Mouse (Mus musculus): ENCODE results near the gene Plek2. TPM values are rescaled to one million over a fixed set of nuclear protein-coding genes. Genes with fewer than 3 reads are reported as not detected.

Gene Plek2
- polyA plus RNA-seq, 1 experiment, result 0.67 TPM

DNA sequence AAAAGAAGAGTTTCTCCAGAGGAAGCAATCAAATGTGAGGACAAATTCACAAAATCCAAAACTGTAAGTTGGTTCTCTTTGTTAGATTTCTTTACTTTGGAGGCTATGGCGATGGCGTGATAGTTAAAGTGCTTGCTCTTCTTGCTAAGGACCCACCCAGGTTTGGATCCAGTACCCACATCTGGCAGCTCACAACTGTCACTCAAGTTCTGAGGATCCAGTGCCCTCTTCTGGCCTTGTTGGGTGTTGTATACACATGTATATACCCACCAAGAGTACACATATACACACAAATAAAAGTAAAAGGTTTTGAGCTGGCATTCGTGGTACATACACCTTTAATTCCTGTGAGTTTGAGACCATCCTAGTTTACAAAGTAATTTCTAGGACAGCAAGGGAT is 32.2 kb downstream of the Plek2 start:
- TF ChIP-seq FLI1 (IDR thresholded peaks at IDR 0.05; ENCODE audit: low read length) (no peak), GATA1 (IDR thresholded peaks at IDR 0.05; ENCODE audit: borderline replicate concordance, low read length) (no peak)
- H3K9me3 ChIP-seq, result no peaks in the 10 kb centered on the region
- peaks cover 92% of the 10 kb centered on the region for H3K36me3 ChIP-seq (replicated peaks; ENCODE audit: low read length)
- H3K4me1 ChIP-seq, result peaks cover 9% of the 10 kb centered on the region
- H3K4me3 ChIP-seq (replicated peaks), result no peak overlapping the region
- no peaks in the 10 kb centered on the region for H3K27me3 ChIP-seq (replicated peaks)

DNA sequence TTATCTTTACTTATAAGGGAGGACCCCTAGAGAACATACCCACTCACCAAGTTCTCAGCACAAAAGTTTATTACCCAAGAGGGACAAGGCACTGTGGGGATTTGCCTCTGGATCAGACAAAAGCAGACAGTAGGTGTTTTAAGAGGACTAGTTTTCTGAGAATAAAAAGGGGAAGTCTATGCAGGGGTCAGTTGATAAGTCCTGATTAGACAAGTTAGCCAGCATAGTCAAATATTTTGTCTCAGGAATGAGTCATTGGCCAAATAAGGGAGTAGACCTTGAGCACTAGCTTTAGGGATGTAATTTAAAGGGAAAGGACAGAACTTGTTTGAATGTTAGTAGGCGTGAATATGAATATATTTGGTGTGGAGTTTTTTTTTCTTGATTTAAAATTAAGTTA is 38.6 kb downstream of the Plek2 start:
- H3K4me3 ChIP-seq (replicated peaks), result no peak overlapping the region
- H3K9me3 ChIP-seq, result no peaks in the 10 kb centered on the region
- TF ChIP-seq FLI1 (IDR thresholded peaks at IDR 0.05; ENCODE audit: low read length) (no peak), GATA1 (IDR thresholded peaks at IDR 0.05; ENCODE audit: borderline replicate concordance, low read length) (no peak)
- H3K4me1 ChIP-seq, result peaks cover 43% of the 10 kb centered on the region
- no peaks in the 10 kb centered on the region for H3K27me3 ChIP-seq (replicated peaks)
- peaks cover 72% of the 10 kb centered on the region for H3K36me3 ChIP-seq (replicated peaks; ENCODE audit: low read length)

DNA sequence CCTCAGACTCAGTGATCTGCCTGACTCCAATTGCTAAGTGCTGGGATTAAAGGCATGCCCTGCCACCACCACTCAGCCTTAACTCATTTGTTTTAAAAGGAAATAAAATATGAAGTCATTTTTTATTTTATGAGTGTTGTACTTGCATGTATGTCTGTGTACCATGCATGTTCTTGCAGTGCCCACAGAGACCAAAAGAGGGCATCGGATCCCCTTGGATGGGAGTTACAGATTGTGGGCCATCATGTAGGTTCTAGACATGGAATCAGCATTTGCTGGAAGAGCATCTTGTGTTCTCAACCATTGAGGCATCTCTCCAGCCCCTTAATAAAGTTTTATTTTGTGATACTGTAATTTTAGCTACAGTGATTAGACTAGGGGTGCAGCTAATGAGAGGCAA is 41.3 kb downstream of the Plek2 start:
- Histone ChIP-seq H3K27me3 (replicated peaks) (no peaks in the 10 kb centered on the region), H3K9me3 (no peaks in the 10 kb centered on the region), H3K4me3 (replicated peaks) (no peak overlapping the region), H3K36me3 (replicated peaks; ENCODE audit: low read length) (peaks cover 49% of the 10 kb centered on the region), H3K4me1 (peaks cover 38% of the 10 kb centered on the region)
- TF ChIP-seq FLI1 (IDR thresholded peaks at IDR 0.05; ENCODE audit: low read length), result no peak
- TF ChIP-seq GATA1 (IDR thresholded peaks at IDR 0.05; ENCODE audit: borderline replicate concordance, low read length), result no peak

DNA sequence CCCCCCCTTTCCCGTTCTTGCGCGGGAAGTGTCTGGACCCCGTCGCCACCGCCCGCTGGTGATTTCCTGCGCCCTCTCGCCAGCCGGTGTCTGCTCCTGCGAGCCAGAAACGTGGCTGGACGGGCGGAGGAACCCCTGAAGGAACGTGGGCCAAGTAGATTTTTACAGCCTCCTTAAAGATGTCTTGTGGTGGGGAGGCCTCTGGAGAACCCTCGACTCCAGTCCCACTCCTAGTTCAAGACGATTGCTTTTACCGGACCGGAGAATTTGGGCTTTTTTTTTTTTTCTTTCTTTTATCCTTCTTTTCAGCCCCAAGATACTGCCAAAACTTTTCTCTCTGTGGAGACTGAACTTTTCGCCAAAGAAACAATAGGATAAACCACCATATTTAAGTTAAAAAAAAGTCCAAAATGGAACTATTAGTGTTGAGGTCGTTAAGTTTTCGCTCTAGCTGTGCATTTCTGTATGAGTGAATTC is 44.5 kb downstream of the Plek2 start:
- Histone ChIP-seq H3K9me3 (no peaks in the 10 kb centered on the region), H3K36me3 (replicated peaks; ENCODE audit: low read length) (peaks cover 26% of the 10 kb centered on the region), H3K4me3 (replicated peaks) (peak overlapping the region; percentile 97), H3K4me1 (peaks cover 47% of the 10 kb centered on the region), H3K27me3 (replicated peaks) (no peaks in the 10 kb centered on the region)
- TF ChIP-seq GATA1 (IDR thresholded peaks at IDR 0.05; ENCODE audit: borderline replicate concordance, low read length) (no peak), FLI1 (IDR thresholded peaks at IDR 0.05; ENCODE audit: low read length) (no peak)

DNA sequence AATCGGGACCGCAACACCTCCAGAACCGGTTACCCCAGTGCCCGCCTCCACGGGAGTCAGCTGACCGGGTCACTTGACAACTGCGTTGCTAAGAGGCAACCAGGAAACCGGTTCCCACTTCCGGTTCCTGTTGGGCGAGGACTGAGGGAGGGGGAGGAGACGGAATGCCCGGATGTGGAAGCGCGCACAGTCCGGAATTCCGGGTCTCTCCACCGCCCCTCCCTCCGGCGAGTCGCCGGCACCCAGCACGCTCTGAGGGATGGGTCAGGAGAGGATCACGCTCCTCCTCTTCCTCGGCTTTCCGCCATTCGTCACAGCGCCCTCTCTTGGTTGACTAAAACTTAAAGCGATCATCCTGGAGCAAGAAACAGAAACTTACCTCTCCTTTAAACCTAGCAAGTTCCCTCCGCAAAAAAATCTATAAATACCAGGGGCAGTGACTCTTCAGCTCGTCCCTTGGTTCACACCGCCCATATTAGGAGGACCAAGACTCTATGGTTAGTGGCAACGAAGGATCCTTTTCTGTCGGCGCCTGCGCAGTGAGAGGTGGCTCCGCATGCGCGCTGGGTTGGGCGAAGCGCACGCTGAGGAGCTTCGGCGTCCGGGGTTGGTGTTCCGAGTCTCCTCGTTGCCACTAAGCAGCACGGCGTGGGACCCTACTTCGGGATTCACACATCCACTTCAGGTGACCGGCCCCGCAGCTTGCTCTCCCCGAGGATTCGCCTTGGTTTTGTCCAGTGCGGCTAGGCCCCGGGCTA is 45.1 kb downstream of the Plek2 start, which contains the start of the genes Atp6v1d and Eif2s1:
Gene Atp6v1d (minus strand): TSS at position 143 of the 758 bp plus-strand sequence.
Gene Eif2s1 (plus strand): TSS at position 324 of the 758 bp plus-strand sequence.
- H3K4me1 ChIP-seq, result peaks cover 45% of the 10 kb centered on the region
- H3K9me3 ChIP-seq, result no peaks in the 10 kb centered on the region
- H3K27me3 ChIP-seq (replicated peaks), result no peaks in the 10 kb centered on the region
- peaks cover 25% of the 10 kb centered on the region for H3K36me3 ChIP-seq (replicated peaks; ENCODE audit: low read length)
- peak within 1 kb of the TSS; percentile 97 for H3K4me3 ChIP-seq (replicated peaks)
- peak; percentile 98 for TF ChIP-seq FLI1 (IDR thresholded peaks at IDR 0.05; ENCODE audit: low read length)
- TF ChIP-seq GATA1 (IDR thresholded peaks at IDR 0.05; ENCODE audit: borderline replicate concordance, low read length), result no peak

DNA sequence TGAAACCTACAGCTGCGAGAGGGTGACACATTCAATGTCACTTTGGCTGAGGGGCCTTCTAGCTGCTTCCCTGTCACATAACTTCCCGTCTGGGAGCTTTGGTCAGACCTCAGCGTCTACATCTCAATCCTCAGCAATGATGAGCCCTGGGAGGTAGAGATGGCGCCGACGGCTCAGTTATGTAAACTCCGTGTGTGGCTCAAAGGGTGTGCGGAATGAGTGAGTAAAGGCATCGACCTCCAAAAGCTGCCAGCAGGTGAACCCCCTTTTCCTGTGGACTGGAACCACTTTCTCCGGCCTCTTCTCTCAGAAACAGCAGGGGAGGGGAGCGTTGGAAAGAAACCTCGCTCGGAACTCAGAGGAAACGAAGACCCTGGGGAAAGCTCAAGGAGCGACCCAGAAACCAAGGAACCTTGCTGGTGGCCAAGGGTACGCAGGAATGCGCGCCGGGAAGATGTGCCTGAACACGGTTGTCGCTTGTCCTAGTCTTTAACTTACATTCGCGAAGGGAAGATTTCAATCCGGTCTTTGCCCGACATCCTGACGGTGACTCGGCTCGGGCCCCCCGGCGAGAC is 45.8 kb downstream of the Plek2 start:
- H3K36me3 ChIP-seq (replicated peaks; ENCODE audit: low read length), result peaks cover 25% of the 10 kb centered on the region
- no peaks in the 10 kb centered on the region for H3K27me3 ChIP-seq (replicated peaks)
- H3K4me3 ChIP-seq (replicated peaks), result peak overlapping the region; percentile 97
- H3K9me3 ChIP-seq, result no peaks in the 10 kb centered on the region
- peaks cover 45% of the 10 kb centered on the region for H3K4me1 ChIP-seq
- TF ChIP-seq GATA1 (IDR thresholded peaks at IDR 0.05; ENCODE audit: borderline replicate concordance, low read length) (no peak), FLI1 (IDR thresholded peaks at IDR 0.05; ENCODE audit: low read length) (no peak)

DNA sequence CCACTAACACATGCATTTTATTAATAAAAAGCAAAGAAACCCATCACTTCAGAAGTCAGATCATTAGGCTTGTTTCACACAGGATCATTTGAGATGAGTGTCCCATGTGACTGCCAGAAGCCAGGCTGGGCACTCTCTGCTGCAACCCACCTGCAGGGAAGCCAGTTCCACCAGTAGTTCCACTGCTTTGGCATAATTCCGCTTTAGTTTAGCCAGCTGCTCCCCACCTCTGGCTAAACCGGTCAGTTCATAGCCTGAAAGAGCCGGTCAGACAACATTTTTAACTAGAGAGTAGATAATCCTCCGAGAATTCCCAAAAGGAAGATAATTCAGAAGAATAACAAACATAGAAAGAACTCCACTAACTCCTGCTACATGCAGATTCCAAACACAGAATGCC is 58.5 kb downstream of the Plek2 start:
- no peaks in the 10 kb centered on the region for H3K9me3 ChIP-seq
- TF ChIP-seq FLI1 (IDR thresholded peaks at IDR 0.05; ENCODE audit: low read length) (no peak), GATA1 (IDR thresholded peaks at IDR 0.05; ENCODE audit: borderline replicate concordance, low read length) (no peak)
- H3K4me1 ChIP-seq, result peaks cover 5% of the 10 kb centered on the region; the same call in 1 of the 2 replicates
- no peaks in the 10 kb centered on the region for H3K27me3 ChIP-seq (replicated peaks)
- peaks cover 70% of the 10 kb centered on the region for H3K36me3 ChIP-seq (replicated peaks; ENCODE audit: low read length)
- no peak overlapping the region for H3K4me3 ChIP-seq (replicated peaks)

DNA sequence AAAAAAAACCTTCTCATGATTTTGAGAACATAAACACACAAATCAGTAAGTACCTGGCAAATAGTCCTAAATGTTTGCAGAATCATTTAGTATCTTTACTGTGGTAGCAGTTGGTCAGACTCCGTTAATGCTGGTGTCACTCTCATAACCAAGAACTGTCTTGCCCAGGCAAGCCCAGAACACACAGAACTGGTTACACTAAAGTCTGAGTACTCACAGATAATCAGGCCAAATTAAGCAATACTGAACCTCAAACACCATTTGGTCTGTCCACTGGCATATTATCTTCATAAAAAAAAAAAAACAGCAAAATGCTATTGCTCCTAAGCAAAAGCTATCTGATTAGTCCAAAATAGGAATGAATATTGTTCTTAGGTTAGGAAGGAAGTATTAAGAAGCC is 64.3 kb downstream of the Plek2 start:
- no peaks in the 10 kb centered on the region for H3K9me3 ChIP-seq
- H3K36me3 ChIP-seq (replicated peaks; ENCODE audit: low read length), result peaks cover 83% of the 10 kb centered on the region
- no peak overlapping the region for H3K4me3 ChIP-seq (replicated peaks)
- no peak for TF ChIP-seq GATA1 (IDR thresholded peaks at IDR 0.05; ENCODE audit: borderline replicate concordance, low read length)
- no peak for TF ChIP-seq FLI1 (IDR thresholded peaks at IDR 0.05; ENCODE audit: low read length)
- H3K27me3 ChIP-seq (replicated peaks), result no peaks in the 10 kb centered on the region
- peaks cover 5% of the 10 kb centered on the region; the same call in 1 of the 2 replicates for H3K4me1 ChIP-seq

DNA sequence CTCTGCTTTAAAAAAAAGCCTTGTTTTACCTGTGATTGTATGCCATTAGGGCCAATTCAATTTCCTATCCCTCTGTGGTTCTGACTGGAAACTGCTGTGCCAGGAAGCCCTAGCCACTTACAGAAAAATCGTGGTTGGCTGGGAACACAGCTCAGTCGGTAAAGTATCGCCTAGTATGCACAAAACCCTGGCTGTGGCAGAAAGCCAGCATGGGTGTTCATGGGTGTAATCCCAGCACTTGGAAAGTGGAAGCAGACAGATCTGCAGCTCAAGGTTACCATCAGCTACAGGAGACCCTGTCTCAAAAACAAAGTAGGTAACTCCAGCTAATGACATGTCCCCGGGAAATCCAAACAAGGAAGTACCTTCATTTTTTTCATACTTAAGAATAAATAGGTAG is 66.9 kb downstream of the Plek2 start:
- peaks cover 13% of the 10 kb centered on the region for H3K4me1 ChIP-seq
- no peaks in the 10 kb centered on the region for H3K27me3 ChIP-seq (replicated peaks)
- no peak for TF ChIP-seq FLI1 (IDR thresholded peaks at IDR 0.05; ENCODE audit: low read length)
- no peak for TF ChIP-seq GATA1 (IDR thresholded peaks at IDR 0.05; ENCODE audit: borderline replicate concordance, low read length)
- H3K36me3 ChIP-seq (replicated peaks; ENCODE audit: low read length), result peaks cover 96% of the 10 kb centered on the region
- no peak overlapping the region for H3K4me3 ChIP-seq (replicated peaks)
- H3K9me3 ChIP-seq, result no peaks in the 10 kb centered on the region

Other genes with a start within 250 kb of the Plek2 start
- not detected in 2 replicates for gene Fam71d, start 215.4 kb downstream of the Plek2 start, polyA plus RNA-seq (2012; ENCODE audit: insufficient read depth, low replicate concordance)
- 1.6 TPM in 1 of 2 replicates, not detected in the other for gene Mpp5, start 158.1 kb downstream of the Plek2 start, polyA plus RNA-seq (2012; ENCODE audit: insufficient read depth, low replicate concordance)
- 0.60 and 8.3 TPM in 2 replicates for gene Atp6v1d, start 45.3 kb downstream of the Plek2 start, polyA plus RNA-seq (2012; ENCODE audit: insufficient read depth, low replicate concordance)
- gene Eif2s1, start 45.1 kb downstream of the Plek2 start, polyA plus RNA-seq (2012; ENCODE audit: insufficient read depth, low replicate concordance), result 0.48 and 13.8 TPM in 2 replicates
- 10.9 and 11.1 TPM in 2 replicates for gene Tmem229b, start 100.7 kb upstream of the Plek2 start, polyA plus RNA-seq (2012; ENCODE audit: insufficient read depth, low replicate concordance)
- 0.02 TPM in 1 of 2 replicates, not detected in the other for gene Plekhh1, start 122.2 kb upstream of the Plek2 start, polyA plus RNA-seq (2012; ENCODE audit: insufficient read depth, low replicate concordance)
- 1.2 TPM in 1 of 2 replicates, not detected in the other for gene Pigh, start 182.7 kb upstream of the Plek2 start, polyA plus RNA-seq (2012; ENCODE audit: insufficient read depth, low replicate concordance)
- 0.43 TPM in 1 of 2 replicates, not detected in the other for gene Arg2, start 223.8 kb upstream of the Plek2 start, polyA plus RNA-seq (2012; ENCODE audit: insufficient read depth, low replicate concordance)

All from megakaryocyte, embryonic 14.5 days (primary cell).